Mouse (Mus musculus): ENCODE results near the gene Irak3.

Irak3 gene

DNA sequence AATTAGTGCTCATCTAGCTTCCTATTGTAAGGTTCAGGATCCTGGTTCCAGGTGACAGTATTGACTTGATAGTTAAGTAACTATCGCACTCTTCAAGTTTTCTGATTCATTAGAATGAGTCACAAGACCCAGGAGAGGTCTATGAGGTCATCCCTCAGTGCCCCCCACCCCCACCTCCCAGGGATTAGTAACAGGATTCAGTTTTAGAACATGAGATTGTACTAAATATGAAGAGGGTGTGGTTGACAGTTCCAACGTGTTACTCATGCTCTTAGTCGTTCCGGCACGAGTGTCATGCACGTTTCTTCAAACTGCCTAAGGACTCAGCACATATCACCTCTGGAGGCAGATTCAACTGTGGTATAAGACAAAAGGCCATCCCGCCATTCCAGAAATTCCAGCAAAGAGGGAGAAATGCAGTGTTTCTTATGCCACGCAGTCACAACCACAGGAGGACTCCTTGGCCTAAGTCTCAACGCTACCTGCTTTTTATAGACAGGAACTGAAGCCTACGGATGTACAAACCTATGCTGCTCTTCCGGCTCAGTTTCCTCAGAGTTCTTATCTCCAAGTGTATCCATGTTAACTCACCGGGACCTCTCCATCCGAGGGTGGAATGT, 2.8 kb upstream of the Irak3 start:
- DNase-seq (ENCODE audit: low read depth, low spot score), result peak; percentile 55

DNA sequence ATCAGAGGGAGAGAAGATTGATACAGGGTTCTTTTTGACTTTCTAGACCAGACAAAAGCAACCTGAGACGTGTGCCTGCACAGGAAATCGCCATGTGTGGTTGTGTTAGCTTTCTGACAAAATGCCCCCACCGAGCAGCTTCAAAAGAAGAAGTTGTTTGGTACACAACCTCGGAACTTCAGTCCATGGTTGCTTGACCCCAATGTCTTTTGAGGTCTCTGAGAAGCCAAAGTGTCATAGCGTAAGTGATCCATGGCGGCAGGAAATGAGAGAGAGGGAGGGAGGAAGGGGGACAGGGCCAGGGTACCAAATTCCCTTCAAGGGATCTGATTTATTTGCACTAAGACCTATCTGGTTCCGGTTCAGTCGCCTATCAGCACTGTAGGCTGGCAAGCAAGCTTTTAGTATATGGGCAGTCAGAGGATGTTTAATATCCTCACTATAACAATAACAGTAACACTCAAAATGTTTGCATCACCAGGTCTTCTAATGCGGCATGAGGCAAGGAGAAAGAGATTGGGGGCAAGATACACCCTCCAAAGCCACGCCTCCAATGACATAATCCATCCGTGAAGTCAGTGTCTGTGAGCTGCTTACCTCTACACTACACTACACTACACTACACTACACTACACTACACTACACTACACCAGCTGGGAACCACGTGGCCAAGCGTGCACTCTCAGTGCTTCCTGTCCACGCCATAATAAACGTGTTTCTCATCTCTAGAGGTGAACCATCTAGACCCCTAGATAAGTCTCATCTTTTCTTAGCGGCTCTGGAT, 729 bp upstream of the Irak3 start:
- DNase-seq (ENCODE audit: low read depth, low spot score), result peak; percentile 41

DNA sequence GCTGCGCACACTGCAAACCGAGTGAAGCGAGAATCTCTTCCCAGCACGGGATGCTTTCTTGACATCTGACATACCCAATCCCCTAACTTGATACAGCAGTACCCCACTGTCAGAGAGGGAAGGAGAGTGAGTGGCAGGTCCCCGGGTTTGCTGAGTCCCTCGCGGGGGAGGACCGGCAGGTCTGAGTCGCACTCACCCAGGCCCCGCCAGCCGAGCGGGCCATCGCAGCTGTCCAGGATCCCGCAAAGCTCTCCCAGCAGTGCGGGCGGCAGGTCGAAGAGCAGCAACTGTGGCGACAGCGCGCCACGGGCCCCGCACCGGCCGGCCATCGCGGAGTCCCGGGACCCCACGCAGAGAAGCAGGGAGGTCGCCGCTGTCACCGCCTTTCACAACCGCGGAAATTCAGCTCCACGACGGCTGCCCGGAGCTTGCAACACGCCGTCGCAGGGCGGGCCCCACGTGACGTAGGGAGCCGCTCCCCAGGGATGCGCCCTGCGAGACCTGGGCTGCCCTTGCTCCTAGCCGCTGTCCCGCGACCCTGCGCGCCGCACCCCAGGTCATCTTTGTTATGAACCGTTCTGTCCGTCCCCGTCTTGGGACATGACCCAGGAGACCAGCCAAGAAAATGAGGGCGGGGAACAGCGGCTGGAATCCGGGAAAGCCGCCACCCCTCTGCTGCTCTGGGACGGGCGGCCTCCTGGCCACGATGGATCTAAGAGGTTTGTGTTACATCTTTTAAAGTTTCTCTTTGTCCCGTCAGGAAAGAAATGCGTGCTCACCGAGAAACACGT, 604 bp downstream of the Irak3 start, which contains the start of gene Tmbim4:
Gene Tmbim4, plus strand, starts transcription at position 460 of the 791 bp plus-strand sequence.
- DNase-seq (ENCODE audit: low read depth, low spot score), result peak; percentile 81

DNA sequence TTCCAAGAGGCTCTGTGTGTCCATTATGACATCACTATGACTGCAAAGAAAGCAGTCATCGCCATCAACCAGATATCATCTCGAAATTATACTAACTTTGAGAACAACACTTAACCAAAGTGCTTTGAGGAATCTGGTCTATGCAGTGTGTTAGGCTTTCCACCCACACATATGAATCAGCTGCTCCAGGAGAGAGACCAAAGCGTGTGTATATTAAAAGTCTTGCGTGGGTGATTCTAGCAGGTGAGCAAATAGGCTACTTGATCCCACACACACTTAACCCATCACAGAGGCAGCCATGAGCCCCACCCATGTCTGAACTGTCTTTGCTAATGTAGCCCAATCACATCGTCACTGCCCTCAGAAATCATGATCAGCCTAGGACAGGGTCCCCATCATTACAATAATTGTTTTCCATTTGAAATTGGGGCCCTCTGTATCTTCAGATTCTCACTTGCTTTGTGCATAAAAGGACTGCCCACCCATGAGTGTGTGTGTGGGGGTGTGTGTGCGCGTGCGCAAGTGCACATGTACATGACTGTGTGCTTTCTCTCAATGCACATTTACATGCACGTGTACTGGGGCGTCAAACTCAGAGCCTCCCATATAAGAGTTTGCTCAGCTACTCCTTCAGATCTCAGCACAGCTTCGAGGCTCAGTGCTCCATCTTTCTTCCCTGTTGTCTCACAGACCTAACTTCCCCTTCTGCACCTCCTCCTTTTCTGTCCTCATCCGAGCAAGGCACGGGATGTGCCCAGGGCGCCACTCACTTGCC, 4.7 kb downstream of the Irak3 start:
- DNase-seq (ENCODE audit: low read depth, low spot score), result no peak

DNA sequence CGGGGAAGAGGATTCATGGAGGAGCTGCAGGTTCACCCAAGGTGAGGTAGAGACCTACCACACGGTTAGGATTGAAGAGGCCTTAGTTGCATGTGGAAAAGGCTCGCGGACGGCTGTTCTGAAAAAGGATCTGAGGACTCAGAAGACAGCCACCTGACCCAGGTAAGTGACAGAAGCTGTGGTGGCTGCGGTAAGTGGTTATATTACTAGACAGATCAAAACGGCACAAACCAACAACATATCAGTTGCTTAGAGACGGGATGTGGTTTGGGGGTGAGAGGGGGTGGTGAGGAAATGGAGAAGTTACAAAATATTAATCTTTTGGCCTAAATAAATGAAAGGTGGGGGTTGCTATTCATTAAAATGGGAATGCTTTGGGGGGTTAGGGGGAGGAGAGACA, 8.7 kb downstream of the Irak3 start:
- no peak for DNase-seq (ENCODE audit: low read depth, low spot score)

DNA sequence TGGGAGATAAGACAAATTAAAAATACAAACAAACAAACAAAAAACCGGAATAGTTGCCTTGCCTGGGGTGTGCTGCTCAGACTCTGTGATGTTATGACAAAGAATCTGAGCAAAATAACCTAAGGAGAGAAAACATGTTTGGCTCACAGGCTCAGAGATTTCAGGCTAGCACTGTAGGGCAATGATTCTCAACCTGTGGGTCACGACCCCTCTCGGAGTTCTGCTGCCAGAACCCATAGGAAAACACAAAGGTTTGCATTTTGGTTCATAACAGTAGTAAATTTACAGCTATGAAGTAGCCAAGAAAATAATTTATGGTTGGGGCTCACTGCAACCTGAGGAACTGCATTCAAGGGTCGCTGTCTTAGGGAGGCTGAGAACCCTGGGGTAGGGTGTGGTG, 9.7 kb downstream of the Irak3 start:
- DNase-seq (ENCODE audit: low read depth, low spot score), result no peak

DNA sequence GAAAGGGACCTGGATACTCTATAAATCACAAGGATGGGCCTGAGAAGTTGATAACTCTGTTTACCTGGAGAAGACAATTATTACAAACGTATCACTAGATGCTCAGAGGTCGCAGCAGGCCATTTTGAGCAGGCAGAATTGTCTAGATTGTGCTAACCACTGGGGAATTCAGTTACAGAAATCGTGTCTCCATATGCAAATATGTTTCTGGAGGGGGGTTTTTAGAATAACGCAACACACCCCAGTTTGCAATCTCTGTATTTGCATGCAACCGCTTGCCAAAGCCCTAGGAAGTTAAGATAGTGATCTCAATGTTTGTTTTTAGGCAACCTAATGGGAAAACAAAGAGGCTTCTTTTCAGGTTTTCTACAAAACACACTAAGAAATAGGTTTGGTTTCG, 10.8 kb downstream of the Irak3 start:
- no peak for DNase-seq (ENCODE audit: low read depth, low spot score)

DNA sequence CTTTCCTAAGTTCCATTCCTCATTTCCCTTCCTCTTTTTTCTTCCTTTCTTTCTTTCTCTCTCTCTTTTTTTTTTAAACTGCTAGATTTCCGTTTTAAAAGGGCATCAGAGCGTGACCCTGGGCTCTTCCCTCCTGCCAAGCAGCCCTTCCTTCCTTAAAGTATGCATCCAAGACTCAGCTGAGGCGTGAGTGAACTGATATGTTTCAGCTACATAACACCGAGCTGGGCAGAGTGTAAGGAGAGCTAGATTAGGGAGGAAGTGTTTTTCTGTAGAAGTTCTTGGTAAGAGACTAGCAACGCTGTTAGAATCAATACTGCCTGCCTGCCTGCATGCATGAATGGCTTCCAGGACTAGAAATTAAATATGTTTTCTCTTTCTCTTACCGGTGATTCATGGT, 12.1 kb downstream of the Irak3 start:
- no peak for DNase-seq (ENCODE audit: low read depth, low spot score)

DNA sequence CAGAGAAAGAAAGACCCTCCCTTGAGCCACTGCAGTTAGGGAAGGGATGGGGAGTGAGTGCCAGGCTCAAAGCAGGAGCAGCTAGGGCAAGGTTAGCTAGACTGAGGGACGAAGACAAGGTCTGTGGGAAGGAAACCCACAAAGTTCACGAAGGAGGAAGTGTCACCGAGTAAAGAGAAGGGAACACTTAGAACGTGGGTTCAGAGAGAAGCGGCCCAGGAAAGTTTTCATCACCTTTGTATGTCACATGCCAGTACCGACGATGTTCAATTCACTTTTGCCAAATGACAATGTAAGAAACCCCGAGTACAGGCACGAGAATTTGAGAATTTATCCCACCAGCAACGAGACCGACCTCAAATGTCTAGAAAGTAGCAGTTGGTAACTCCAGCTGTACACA, 12.7 kb downstream of the Irak3 start:
- no peak for DNase-seq (ENCODE audit: low read depth, low spot score)

DNA sequence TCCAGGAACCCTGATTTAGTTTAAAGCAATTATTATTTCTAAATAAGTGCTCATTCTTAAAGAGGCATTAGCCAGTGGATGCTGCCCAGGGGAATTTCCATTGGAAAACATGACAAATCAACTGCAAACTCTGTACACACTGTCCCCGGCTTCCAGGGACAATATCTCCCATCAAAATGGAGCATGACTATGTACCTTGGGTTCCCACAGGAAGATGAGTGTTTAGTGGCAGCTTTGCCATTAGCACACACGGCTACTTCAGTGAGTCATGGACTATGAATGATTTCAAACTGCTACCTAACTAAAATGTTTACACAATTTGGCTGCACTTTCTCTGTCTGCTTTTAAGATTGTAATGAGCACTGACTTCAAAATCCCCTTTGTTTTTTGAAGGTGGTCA, 13.4 kb downstream of the Irak3 start:
- DNase-seq (ENCODE audit: low read depth, low spot score), result no peak

DNA sequence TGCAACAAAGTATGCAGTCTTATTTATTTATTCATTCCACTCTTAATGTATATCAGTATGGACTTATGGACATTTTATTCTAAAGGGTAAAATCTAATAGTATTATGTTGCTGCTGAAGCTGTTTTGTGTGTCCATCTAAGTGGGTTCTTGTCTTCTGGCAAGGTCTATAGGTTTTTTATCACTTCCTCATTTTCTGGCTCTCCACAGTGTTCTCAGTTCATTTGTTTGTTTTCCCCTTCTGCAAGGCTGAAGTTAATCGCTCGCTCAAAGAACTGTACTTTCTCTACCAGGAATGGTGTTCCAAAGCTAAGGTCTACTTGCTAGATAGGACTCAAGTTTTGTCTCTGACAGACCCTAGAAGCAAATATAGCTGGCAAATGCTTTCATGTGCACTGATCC, 18.6 kb downstream of the Irak3 start:
- DNase-seq (ENCODE audit: low read depth, low spot score), result no peak

DNA sequence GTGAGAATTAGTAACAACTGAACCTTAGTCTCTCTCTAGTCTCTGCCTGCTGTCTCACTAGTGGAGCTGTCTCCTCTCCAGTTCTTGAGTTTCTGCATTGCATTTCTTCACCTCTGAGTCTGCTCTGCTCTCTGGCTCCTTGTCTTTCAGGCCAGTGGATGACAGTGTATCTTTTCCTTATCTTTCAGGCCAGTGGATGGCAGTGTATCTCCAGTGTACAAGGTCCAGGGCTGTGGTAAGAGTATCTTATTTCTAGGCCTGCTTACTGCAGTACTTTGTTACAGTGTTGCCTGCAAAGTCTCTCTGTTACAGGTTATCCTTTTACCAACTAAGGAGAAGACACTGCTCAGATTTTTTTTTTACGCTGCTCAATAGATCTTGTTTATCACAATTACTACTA, 19.0 kb downstream of the Irak3 start:
- no peak for DNase-seq (ENCODE audit: low read depth, low spot score)

DNA sequence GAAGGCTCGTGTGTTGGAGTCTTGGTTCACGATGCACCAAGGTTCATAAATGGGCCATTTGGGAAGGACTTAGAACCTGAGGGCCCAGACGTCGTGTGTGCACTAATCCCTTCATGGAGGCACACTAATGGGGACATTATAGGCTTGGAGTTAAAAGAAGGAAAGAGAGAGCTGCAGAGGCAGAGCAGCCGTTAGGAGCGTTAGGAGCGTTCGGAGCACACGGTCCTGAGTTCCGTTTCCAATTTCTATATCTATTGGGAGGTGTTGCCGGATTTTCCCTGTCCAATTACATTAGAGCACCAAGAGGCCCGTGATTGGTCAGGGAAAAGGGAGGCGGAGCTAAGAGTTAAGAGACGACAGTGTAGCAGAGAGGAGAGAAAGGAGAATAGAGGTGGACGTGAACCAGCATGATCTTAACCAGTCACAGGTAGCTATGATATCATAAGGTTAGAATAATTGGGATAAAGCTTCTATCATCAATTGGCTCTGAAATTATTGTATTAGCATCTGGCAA, 27.7 kb downstream of the Irak3 start:
- DNase-seq (ENCODE audit: low read depth, low spot score), result peak; percentile 68

DNA sequence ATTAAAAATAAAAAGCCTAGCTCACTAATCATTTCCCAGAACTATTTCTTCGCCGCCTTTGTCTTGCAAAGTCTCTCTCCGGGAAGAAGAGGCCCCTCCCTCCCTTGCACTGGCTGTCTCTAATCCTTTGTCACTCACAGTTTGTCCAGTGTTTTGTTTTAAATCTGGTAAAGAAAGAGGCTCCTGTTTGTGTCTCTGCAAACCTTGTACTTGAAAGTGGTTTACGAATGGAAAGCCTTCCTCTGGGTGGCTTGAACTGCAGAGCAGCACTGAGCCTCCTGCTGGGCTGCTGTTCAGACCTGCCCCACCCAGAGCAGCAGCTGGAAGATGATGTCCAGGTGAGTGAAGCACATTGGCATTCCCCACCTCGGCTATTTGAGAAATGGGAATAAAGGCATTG, 30.6 kb downstream of the Irak3 start:
- peak; percentile 97 for DNase-seq (ENCODE audit: low read depth, low spot score)

DNA sequence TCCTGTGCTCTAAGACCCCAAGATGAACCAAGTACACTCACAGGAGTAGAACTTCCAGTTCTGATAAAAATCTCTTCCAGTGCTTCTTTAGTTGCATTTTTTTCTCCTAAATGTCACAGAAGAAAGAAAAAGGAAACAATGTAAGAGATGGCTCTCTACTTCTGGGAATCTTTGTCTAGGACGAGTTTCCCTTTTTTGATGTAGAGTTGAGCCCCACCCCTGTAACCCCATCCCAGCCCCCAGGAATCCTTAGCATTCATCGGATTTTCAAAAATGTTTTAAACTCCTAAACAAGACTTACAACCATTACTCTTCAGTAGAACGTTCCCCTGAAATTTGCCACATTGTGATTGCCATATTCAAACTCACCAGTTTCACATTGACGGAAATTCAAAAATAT, 31.7 kb downstream of the Irak3 start:
- no peak for DNase-seq (ENCODE audit: low read depth, low spot score)

DNA sequence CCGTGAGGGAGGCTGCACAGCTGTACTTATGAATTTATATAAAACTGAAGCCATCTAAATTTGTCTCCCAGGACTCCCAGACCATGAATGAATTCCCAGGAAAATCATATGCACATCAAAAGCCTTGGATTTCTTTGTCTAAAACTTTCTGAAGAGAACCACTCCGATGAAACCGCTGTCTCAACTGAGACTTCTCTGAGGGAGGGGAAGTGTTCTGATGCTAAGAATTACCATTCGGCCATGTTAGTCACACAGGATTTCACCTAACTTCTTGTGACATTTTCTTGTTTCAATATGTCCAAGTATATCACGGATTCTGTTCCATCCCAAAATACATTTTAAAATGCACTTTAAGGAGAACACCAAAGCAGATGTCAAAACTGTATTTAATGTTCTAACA, 32.1 kb downstream of the Irak3 start:
- peak; percentile 38 for DNase-seq (ENCODE audit: low read depth, low spot score)

DNA sequence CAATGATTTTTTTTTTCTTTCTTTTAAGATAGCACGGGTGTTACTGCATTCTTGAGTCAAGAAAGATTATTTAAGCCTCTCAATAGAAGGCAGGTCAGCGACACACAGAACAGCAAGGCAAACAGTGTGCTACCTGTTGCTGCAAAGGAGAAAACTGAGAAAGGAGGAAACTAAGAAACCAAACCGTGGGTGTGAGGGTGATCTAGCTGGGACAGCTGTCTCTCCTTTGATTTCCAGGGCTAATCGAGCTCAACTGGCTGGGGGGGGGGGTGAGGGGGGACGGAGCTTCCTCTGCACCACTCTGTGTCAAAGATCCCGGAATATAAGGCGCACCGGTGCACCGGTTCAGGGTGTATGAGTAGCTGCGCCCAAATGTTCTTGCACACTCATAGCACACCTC, 32.9 kb downstream of the Irak3 start:
- no peak for DNase-seq (ENCODE audit: low read depth, low spot score)

DNA sequence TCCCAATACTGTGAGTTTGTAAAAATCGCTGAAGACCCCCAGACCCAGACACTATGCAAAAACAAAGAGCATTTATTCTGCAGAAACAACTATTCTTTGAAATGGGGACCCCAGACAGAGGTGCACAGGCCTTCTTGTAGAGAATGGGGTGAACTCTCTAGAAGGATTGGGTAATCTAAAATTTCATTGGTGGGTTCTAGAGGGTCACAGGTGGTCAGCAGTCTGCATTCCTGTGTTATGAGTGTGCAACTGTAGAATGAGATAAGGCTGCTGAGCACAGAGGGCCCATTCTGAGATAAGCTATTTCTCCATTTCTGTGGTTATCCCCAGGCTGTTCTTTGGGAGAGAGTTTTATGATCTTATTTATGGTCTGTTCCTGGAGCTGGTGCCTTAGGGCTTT, 33.9 kb downstream of the Irak3 start:
- no peak for DNase-seq (ENCODE audit: low read depth, low spot score)

DNA sequence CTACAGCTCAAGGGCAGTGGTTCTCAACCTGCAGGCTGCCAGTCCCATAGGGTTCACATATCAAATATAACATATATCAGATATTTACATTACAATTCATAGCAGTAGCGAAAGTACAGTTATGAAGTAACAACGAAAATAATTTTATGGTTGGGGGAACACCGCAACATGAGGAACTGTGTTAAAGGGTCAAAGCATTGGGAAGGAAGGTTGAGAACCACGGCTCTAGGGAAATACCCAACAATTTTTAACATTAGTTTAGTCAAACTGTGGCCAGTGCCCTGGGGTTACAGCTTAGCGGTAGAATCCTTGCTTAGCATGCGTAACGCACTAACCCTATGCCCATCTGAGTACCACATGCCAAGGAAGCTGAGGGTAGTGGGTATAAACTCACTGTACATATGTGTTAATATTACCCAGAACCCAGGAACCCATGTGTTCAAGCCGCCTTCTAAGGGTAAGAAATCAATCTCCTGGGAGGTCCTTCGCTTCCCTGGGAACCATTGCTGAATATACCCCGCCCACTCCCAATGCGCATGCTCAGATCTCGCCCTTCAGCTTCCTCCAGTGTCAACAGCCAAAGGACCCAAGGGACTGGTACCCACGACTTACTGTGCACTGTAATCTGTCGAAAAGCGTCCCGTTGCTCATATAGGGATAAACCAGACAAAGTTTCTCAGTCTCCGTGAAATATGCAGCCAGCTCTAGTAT, 36.0 kb downstream of the Irak3 start:
- peak; percentile 93 for DNase-seq (ENCODE audit: low read depth, low spot score)

DNA sequence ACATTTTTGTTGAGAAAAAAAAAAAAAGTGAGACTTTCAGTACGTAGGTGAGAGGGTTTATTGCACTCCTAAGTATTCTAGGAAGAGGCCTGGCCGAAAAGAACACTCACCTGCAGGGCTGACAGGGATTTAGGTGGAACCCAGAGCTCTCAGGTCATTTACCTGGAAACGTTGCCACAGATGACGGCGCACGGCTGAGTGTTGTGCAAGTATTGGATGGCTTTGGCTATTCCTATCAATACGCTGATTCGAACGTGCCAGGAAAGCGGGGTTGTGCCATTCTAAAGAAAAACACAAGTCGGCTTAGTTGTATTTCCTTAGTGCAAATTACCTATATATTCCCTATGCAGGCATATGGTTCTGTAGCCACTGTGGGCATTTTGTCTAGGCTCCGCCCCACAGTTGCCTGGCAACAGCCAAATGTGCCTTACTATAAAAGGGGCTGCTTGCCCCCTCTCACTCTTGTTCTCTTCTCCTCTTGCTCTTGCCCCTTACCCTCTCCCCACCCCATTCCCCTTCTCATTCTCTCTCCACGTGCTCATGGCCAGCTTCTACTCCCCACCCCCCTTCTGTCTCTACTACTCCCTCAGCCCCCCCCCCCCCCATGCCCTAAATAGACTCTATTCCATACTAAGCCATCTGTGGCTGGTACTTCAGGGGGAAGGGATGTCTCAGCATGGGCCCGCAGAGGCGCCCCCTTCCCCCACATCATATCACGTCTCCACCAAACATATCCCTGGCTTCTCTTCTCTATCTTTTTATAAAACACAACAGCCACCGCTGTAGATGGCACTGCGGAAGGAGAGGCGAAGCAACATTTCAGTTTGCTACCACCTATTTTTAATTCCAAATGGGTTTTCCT, 36.8 kb downstream of the Irak3 start:
- DNase-seq (ENCODE audit: low read depth, low spot score), result peak; percentile 54
